Mouse (Mus musculus) left cerebral cortex, postnatal 4 days (tissue): ENCODE data around the gene Ppil1. TPM values are rescaled to one million over a fixed set of nuclear protein-coding genes. Genes with fewer than 3 reads are reported as not detected.

Source experiments
- DNase-seq: peaks from one replicate; pipeline ENCODE4 v3.0.0-alpha.2; 2022
- intact Hi-C: fragments of 180-260 bp; cut with DNase I; formaldehyde crosslinking; loops from one replicate; pipeline ENCODE4 v1.15.1; 2025
- total RNA-seq, 2 experiments: library from RNA; stranded (reverse); gene quantifications; 2 replicates each; pipeline ENCODE4 v1.2.3; 2021

Ppil1 gene
- total RNA-seq, 2 experiments from 2014 or later: 35.1 to 40.5 TPM

- no peak for DNase-seq
- intact Hi-C loops: no loop called here
Measured at GRCm38 (mm10) chr17:29213381-29214192, 50.4 kb downstream of the Ppil1 start.

- intact Hi-C loops: no loop called here
- no peak for DNase-seq
Measured at GRCm38 (mm10) chr17:29211836-29212235, 52.1 kb downstream of the Ppil1 start.

GRCm38 (mm10) chr17:29210037-29210436 lies 53.9 kb downstream of the Ppil1 start:
- no peak for DNase-seq
- intact Hi-C loops: no loop called here

DNA sequence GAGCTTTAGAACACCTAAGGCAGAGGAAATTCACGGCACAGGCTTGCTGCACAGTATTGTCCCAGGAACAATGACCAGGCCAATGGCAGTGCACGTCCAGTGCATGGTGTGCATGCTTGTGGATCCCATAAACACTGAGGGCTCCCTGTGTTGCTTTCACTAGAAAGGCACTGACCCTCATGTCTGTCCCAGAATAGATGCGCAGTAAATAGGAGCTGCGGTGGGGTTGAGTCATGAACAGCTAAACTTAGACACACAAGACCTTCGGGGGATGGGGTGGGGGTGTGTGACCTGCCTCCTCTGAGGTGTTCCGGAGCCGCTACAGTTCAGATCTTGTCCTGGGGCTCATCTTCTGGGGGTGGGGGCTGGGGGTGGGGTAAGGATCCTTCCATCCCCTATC lies 57.9 kb downstream of the Ppil1 start:
- no peak for DNase-seq
- intact Hi-C loops: no loop called here

GRCm38 (mm10) chr17:29202604-29203003 lies 61.4 kb downstream of the Ppil1 start:
- DNase-seq: no peak
- intact Hi-C loops: no loop called here

Other genes with a start within 250 kb of the Ppil1 start
- 100 to 1,000 TPM; 220 to 228 TPM for gene Srsf3, start 231.6 kb downstream of the Ppil1 start, total RNA-seq
- gene Cdkn1a, start 173.2 kb downstream of the Ppil1 start, total RNA-seq: 10 to 100 TPM; 29.6 to 34.4 TPM
- 1 to 10 TPM in 1 of 2 experiments, under 1 TPM in 1; 0.54 to 1.0 TPM for gene Rab44, start 150.0 kb downstream of the Ppil1 start, total RNA-seq
- 10 to 100 TPM; 67.9 to 81.9 TPM for gene Cpne5, start 26.0 kb downstream of the Ppil1 start, total RNA-seq
- 100 to 1,000 TPM; 102 to 107 TPM for gene BC004004, start 4.6 kb upstream of the Ppil1 start, total RNA-seq
- gene Pi16, start 53.5 kb upstream of the Ppil1 start, total RNA-seq: 1 to 10 TPM; 1.4 to 2.0 TPM
- 100 to 1,000 TPM; 489 to 514 TPM for gene Mtch1, start 83.7 kb upstream of the Ppil1 start, total RNA-seq
- gene Fgd2, start 96.7 kb upstream of the Ppil1 start, total RNA-seq: 1 to 10 TPM; 4.5 to 6.4 TPM
- gene Pim1, start 226.6 kb upstream of the Ppil1 start, total RNA-seq: 10 to 100 TPM; 10.5 to 12.3 TPM